In genomic region chr9:49490609-49491008, GRCm38 (mm10) we compare ENCODE assay signal across 26 mouse cellular contexts. TPM values are rescaled to one million over a fixed set of nuclear protein-coding genes. Genes with fewer than 3 reads are reported as not detected.
A peak's percentile ranks its signal among the peaks of the same experiment; 100 is the strongest.
DNase-seq lines count a peak whose midpoint lies in the region; ATAC-seq lines count a peak whose summit lies in the region.
"Had no signal": no experiment of that assay in that cellular context is flagged by ENCODE, and none has a peak within 500 bp of the region (broad histone marks: within the 10 kb centered on the region; RNA-seq: fewer than 3 reads in every experiment).

No protein-coding gene starts in this region.

- H3K4me1 ChIP-seq in intestine, embryonic 14.5 days (replicated peaks; ENCODE audit: control insufficient read depth, insufficient read depth, low read length): peaks cover 4% of the 10 kb centered on the region; the same call in 1 of the 2 replicates
- peaks cover 4% of the 10 kb centered on the region; the same call in 1 of the 2 replicates for H3K4me1 ChIP-seq in intestine, embryonic 15.5 days (replicated peaks)
- H3K4me1 ChIP-seq in liver, embryonic 11.5 days (replicated peaks; ENCODE audit: control insufficient read depth, insufficient read depth, low read length): peaks cover under 1% of the 10 kb centered on the region; the same call in 1 of the 2 replicates
- peaks cover 9% of the 10 kb centered on the region for H3K4me1 ChIP-seq in liver, embryonic 12.5 days
- H3K4me1 ChIP-seq in hindbrain, embryonic 12.5 days: peaks cover 16% of the 10 kb centered on the region

- no peak overlapping the region for H3K27ac ChIP-seq in intestine, embryonic 14.5 days (ENCODE audit: low read depth)
- H3K27ac ChIP-seq in intestine, embryonic 15.5 days: no peak overlapping the region
- H3K27ac ChIP-seq in liver, embryonic 11.5 days (ENCODE audit: low read depth, low read length): no peak overlapping the region
- no peak overlapping the region for H3K27ac ChIP-seq in liver, embryonic 12.5 days
- H3K27ac ChIP-seq in hindbrain, embryonic 12.5 days: no peak overlapping the region
- H3K27ac ChIP-seq: embryonic facial prominence, embryonic 10.5 days; embryonic facial prominence, embryonic 15.5 days; forebrain, embryonic 13.5 days; heart, embryonic 10.5 days; heart, embryonic 15.5 days; hindbrain, embryonic 13.5 days; liver, embryonic 15.5 days; lung, embryonic 15.5 days; neural tube, embryonic 13.5 days had no signal

- no peak overlapping the region for H3K4me3 ChIP-seq in intestine, embryonic 14.5 days (ENCODE audit: low read depth, low read length)
- H3K4me3 ChIP-seq in intestine, embryonic 15.5 days (replicated peaks): no peak overlapping the region
- no peak overlapping the region for H3K4me3 ChIP-seq in liver, embryonic 11.5 days (ENCODE audit: low read depth, low read length)
- no peak overlapping the region for H3K4me3 ChIP-seq in liver, embryonic 12.5 days
- H3K4me3 ChIP-seq in hindbrain, embryonic 12.5 days: no peak overlapping the region
- H3K4me3 ChIP-seq: embryonic facial prominence, embryonic 10.5 days; embryonic facial prominence, embryonic 15.5 days; forebrain, embryonic 13.5 days; heart, embryonic 10.5 days; heart, embryonic 15.5 days; hindbrain, embryonic 13.5 days; liver, embryonic 15.5 days; lung, embryonic 15.5 days; neural tube, embryonic 13.5 days had no signal

- no peak for ATAC-seq in intestine, embryonic 14.5 days (replicated peaks; ENCODE audit: low FRiP score, low TSS enrichment, low read depth)
- ATAC-seq in intestine, embryonic 15.5 days: no peak
- ATAC-seq in liver, embryonic 11.5 days (replicated peaks; ENCODE audit: low FRiP score): no peak
- ATAC-seq in liver, embryonic 12.5 days: no peak
- ATAC-seq in hindbrain, embryonic 12.5 days (ENCODE audit: low FRiP score): no peak
- ATAC-seq: CD4-positive, CD25-positive, alpha-beta regulatory T cell, adult 4 months; forebrain, embryonic 13.5 days had no signal

- H3K4me2 ChIP-seq in intestine, embryonic 14.5 days (ENCODE audit: low read length): no peak overlapping the region
- H3K4me2 ChIP-seq in intestine, embryonic 15.5 days (replicated peaks): no peak overlapping the region
- H3K4me2 ChIP-seq in liver, embryonic 11.5 days: no peak overlapping the region
- no peak overlapping the region for H3K4me2 ChIP-seq in liver, embryonic 12.5 days
- no peak overlapping the region for H3K4me2 ChIP-seq in hindbrain, embryonic 12.5 days (replicated peaks)
- H3K4me2 ChIP-seq: forebrain, embryonic 13.5 days; heart, embryonic 15.5 days; hindbrain, embryonic 13.5 days; liver, embryonic 15.5 days; lung, embryonic 15.5 days; midbrain, embryonic 11.5 days; neural tube, embryonic 13.5 days had no signal

- WGBS in intestine, embryonic 14.5 days: 86% methylated on average over 4 of the region's 4 CpGs
- 80% methylated on average over 4 of the region's 4 CpGs for WGBS in intestine, embryonic 15.5 days
- 85% methylated on average over 4 of the region's 4 CpGs for WGBS in liver, embryonic 11.5 days
- WGBS in liver, embryonic 12.5 days (ENCODE audit: insufficient replicate concordance): 70% methylated on average over 4 of the region's 4 CpGs
- WGBS in hindbrain, embryonic 12.5 days: 86% methylated on average over 4 of the region's 4 CpGs

- no peak overlapping the region for H3K9ac ChIP-seq in intestine, embryonic 14.5 days (ENCODE audit: low read length)
- no peak overlapping the region for H3K9ac ChIP-seq in intestine, embryonic 15.5 days
- no peak overlapping the region for H3K9ac ChIP-seq in liver, embryonic 11.5 days (ENCODE audit: low read depth, low read length)
- H3K9ac ChIP-seq in liver, embryonic 12.5 days: no peak overlapping the region
- H3K9ac ChIP-seq in hindbrain, embryonic 12.5 days: no peak overlapping the region
- H3K9ac ChIP-seq: embryonic facial prominence, embryonic 15.5 days; forebrain, embryonic 13.5 days; heart, embryonic 15.5 days; hindbrain, embryonic 13.5 days; liver, embryonic 15.5 days; lung, embryonic 15.5 days; neural tube, embryonic 13.5 days had no signal

- H3K9me3 ChIP-seq in intestine, embryonic 14.5 days (ENCODE audit: control insufficient read depth, low read length): no peaks in the 10 kb centered on the region
- H3K9me3 ChIP-seq in intestine, embryonic 15.5 days: no peaks in the 10 kb centered on the region
- no peaks in the 10 kb centered on the region for H3K9me3 ChIP-seq in liver, embryonic 11.5 days (ENCODE audit: control insufficient read depth, low read length)
- no peaks in the 10 kb centered on the region for H3K9me3 ChIP-seq in liver, embryonic 12.5 days (replicated peaks)
- no peaks in the 10 kb centered on the region for H3K9me3 ChIP-seq in hindbrain, embryonic 12.5 days (replicated peaks)
- H3K9me3 ChIP-seq: embryonic facial prominence, embryonic 10.5 days; embryonic facial prominence, embryonic 15.5 days; forebrain, embryonic 13.5 days; heart, embryonic 10.5 days; heart, embryonic 15.5 days; hindbrain, embryonic 13.5 days; liver, embryonic 15.5 days; lung, embryonic 15.5 days; neural tube, embryonic 13.5 days had no signal

- DNase-seq in intestine, embryonic 14.5 days (ENCODE audit: low spot score): peak; percentile 21
- DNase-seq in liver, embryonic 11.5 days (ENCODE audit: low spot score): peak; percentile 3
- peak; percentile 42 for DNase-seq in thymus, postnatal 14 days
- DNase-seq in thymus, postnatal 4 days: no peak
- peak; percentile 70 for DNase-seq in brain, adult 2 months (ENCODE audit: low read depth, low spot score)
- DNase-seq: adrenal gland, adult 8-10 months; cerebellum, adult 8-10 months; cerebellum, postnatal 25 days; gastrocnemius, postnatal 14 days; heart, postnatal 36 days; kidney, adult 11 months; kidney, postnatal 14 days had no signal

- H3K36me3 ChIP-seq in intestine, embryonic 14.5 days (ENCODE audit: control insufficient read depth, insufficient read depth, low read length): no peaks in the 10 kb centered on the region
- no peaks in the 10 kb centered on the region for H3K36me3 ChIP-seq in intestine, embryonic 15.5 days
- no peaks in the 10 kb centered on the region for H3K36me3 ChIP-seq in liver, embryonic 11.5 days (ENCODE audit: control insufficient read depth, insufficient read depth, low read length)
- H3K36me3 ChIP-seq in liver, embryonic 12.5 days: no peaks in the 10 kb centered on the region
- H3K36me3 ChIP-seq in hindbrain, embryonic 12.5 days: no peaks in the 10 kb centered on the region
- H3K36me3 ChIP-seq: embryonic facial prominence, embryonic 10.5 days; embryonic facial prominence, embryonic 15.5 days; heart, embryonic 10.5 days; heart, embryonic 15.5 days; hindbrain, embryonic 13.5 days; liver, embryonic 15.5 days; lung, embryonic 15.5 days; neural tube, embryonic 13.5 days had no signal

- H3K27me3 ChIP-seq in intestine, embryonic 14.5 days (replicated peaks; ENCODE audit: control insufficient read depth, insufficient read depth, low read length): no peaks in the 10 kb centered on the region
- no peaks in the 10 kb centered on the region for H3K27me3 ChIP-seq in intestine, embryonic 15.5 days (replicated peaks)
- no peaks in the 10 kb centered on the region; the same call in 1 of the 2 replicates for H3K27me3 ChIP-seq in liver, embryonic 11.5 days (replicated peaks; ENCODE audit: control insufficient read depth, insufficient read depth, low read length)
- H3K27me3 ChIP-seq in liver, embryonic 12.5 days (replicated peaks): no peaks in the 10 kb centered on the region
- H3K27me3 ChIP-seq in hindbrain, embryonic 12.5 days: 0 out of 2 replicates have a peak, but pooled peaks cover 6% of the 10 kb centered on the region
- H3K27me3 ChIP-seq: liver, embryonic 15.5 days; lung, embryonic 15.5 days had no signal

RNA-seq across cellular contexts. Expression of gene Ttc12, which starts 4.6 kb away (rescaled TPM):
- 0.97 and 1.1 TPM in 2 replicates for polyA plus RNA-seq in intestine, embryonic 14.5 days (2014; fragmentation: Nextera tagmentation; extraction: Ambion mirVana)
- 0.85 and 1.1 TPM in 2 replicates for polyA plus RNA-seq in intestine, embryonic 15.5 days (2015; fragmentation: Nextera tagmentation; extraction: Ambion mirVana)
- polyA plus RNA-seq in liver, embryonic 11.5 days (2014; fragmentation: Nextera tagmentation; extraction: Ambion mirVana): 0.68 and 0.77 TPM in 2 replicates
- polyA plus RNA-seq in liver, embryonic 12.5 days (2016; fragmentation: Nextera tagmentation; extraction: Ambion mirVana): 0.23 and 0.33 TPM in 2 replicates
- polyA plus RNA-seq in hindbrain, embryonic 12.5 days (2016; fragmentation: Nextera tagmentation; extraction: Ambion mirVana): 2.4 and 3.5 TPM in 2 replicates
- polyA plus RNA-seq: CD4-positive, CD25-positive, alpha-beta regulatory T cell, adult 4 months had no signal
